Mouse (Mus musculus) bone marrow, adult 2 months (tissue): ENCODE results near the gene Tnfrsf25.

ENCODE experiments used
- CTCF ChIP-seq: fragments of 200-500 bp; IDR thresholded peaks from 2 replicates; pipeline ENCODE4 v1.5.1; 2011; ENCODE audit warnings: low read length, control low read depth; ENCODE audit not compliant: control insufficient read depth, insufficient read depth
- POLR2A ChIP-seq: fragments of 200-500 bp; IDR thresholded peaks from 2 replicates; pipeline ENCODE4 v1.6.1; 2011; ENCODE audit warnings: low read depth, mild to moderate bottlenecking, control low read depth, low read length, borderline replicate concordance; ENCODE audit not compliant: control insufficient read depth

DNA sequence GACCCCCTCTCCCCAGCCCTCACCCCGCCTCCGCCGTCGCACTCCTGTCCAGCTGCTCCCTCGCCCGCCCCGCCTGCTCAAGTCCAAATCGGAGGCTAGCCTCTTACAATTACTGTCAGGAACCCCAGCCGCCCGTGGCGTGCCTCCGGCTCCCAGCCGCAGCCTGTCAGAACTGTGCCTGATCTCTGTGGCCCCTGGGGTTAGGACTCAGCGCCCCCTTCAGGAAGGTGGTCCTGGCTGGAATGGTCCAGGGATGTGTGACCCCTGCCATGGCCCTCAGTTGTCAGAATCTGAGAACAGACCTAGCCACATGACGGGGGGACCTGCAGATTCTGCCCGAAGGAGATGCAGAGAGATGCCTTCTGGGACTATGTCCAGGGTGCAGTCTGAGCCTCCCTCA, 1.7 kb upstream of the Tnfrsf25 start:
- TF ChIP-seq CTCF (no peak), POLR2A (no peak)
